Mouse (Mus musculus): ENCODE measurements at regions not wholly inside any gene's neighbourhood (a gene's known extent, or its start where the extent isn't known, plus 50 kb on each side); places are given as distances from the start of the nearest gene placed in this dataset.

- DNase-seq (ENCODE audit: low read depth, low spot score) = no peak
These were observed 239.4 kb upstream of the Sall1 start for GRCm38 (mm10) chr8:89283105-89284096.

- no peak for DNase-seq (ENCODE audit: low read depth, low spot score)
These were observed 235.9 kb upstream of the Sall1 start for GRCm38 (mm10) chr8:89279844-89280243.

DNA sequence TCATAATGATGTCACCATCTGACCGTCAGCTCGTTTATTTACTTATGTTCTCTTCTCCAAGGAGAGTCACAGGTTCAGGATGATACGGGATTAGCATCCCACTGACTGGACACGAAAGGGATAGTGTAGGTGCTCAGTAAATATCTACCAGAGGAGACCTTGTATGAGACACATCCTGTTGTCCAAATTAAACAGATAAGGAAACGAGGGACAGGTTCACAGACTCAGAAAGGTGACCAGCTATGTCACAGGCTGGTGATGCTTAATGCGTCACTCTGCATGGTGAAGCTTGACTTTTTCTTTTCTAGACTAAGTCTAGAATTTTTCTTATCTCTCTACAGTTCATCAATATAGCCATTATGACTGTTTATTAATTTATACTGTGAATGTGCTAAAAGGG, 235.2 kb upstream of the Sall1 start:
- DNase-seq (ENCODE audit: low read depth, low spot score) = no peak

- no peak for DNase-seq (ENCODE audit: low read depth, low spot score)
These were observed 229.3 kb upstream of the Sall1 start for GRCm38 (mm10) chr8:89273276-89273675.

DNA sequence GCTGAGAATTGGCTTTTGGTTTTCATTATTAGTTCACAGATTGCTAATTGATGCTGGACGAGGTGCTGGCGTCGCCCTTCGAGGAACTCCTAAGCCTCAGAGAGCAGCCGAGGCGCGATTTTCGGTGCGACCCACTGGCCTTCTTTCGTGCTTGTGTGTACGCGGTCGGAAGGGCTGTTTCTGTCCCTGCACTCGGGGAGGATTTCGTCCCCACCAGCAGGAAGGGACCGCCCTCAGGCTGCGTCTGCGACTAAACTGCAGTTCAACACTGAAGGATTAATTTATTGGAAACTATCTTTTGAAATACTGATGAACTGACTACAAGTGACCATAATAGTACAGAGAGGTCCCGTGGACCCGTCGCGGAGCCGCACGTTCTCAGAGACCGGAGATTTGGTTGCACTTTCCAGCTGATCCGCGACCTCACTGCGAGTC, 228.4 kb upstream of the Sall1 start:
- no peak for DNase-seq (ENCODE audit: low read depth, low spot score)

DNA sequence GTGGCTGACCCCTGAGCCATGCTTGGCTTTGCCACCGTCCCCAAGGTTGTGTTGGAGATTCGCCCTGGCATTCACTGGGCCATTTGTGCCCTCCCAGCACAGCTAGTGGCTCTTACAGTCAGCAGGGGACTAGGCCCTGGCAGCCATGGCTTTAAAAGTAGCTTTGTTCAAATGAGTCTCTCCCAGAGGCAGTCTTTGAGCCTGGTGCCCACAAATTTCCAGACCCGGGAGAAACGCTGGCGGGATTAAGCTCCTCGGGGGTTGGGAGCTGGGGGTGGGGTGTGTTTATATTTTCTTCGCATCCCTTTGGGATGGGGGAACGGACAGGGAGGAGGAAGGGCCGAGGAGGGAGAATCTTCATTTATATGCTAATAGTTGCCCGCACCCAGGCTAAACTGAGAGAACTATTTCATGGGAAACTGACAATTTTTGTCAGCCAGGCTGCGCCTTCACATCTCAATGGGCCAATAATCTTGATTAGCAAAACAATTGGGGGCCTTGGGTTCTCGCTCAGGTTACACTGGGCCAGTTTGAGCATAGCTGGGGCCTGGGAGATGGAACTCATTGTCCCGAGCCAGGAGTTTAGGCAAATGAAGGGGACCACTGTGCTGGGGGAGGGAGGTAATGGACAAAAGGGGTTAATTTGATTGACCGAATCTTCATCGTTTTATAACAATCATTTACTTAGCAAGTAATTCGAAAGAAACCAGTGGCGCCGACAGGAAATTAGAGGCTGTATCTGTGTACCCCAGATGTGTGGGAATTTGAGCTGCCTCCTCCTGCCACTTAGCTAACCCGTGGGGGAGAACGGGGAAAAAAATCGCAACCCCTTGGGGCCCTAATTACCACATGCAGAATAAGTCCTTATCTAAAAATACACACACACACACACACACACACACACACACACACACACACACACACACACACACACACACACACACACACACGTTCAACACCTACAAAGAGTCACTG, 227.7 kb upstream of the Sall1 start:
- no peak for DNase-seq (ENCODE audit: low read depth, low spot score)

GRCm38 (mm10) chr8:89270001-89270400, 226.0 kb upstream of the Sall1 start:
- DNase-seq (ENCODE audit: low read depth, low spot score) = no peak

GRCm38 (mm10) chr8:89261163-89261812, 217.3 kb upstream of the Sall1 start:
- DNase-seq (ENCODE audit: low read depth, low spot score) = no peak

- DNase-seq (ENCODE audit: low read depth, low spot score) = no peak
These were observed 215.9 kb upstream of the Sall1 start for GRCm38 (mm10) chr8:89259881-89260280.

GRCm38 (mm10) chr8:89246342-89246741, 202.4 kb upstream of the Sall1 start:
- no peak for DNase-seq (ENCODE audit: low read depth, low spot score)

DNA sequence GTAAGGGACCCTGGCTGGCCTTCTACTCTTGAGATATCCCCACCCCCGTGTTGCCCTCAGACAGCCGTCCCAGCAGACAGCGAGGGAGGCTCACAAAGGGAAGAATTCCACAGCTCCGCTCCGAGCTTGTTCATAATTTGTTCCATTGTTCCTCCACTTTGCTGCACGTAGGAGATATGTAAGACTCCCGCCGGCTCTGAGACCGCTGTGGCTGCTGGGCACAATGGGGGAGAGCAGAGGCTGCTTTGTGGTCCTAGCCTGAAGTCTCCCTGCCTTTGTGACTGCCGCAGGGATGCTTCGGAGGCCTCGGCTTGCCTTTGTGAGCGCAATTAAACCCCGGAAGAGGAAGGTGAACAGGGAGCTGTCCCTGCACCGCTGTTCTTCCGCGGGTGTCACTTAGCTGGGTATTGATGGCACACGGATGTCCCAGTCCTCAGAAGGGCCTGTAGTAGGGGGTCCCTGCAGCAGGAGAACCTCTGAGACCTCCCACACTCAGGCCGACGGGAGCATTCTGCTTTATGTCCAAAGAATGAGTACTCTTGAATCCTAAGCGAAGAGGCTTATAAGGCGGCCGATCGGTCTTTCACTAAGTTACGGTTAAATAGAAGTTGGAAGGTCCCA, 201.3 kb upstream of the Sall1 start:
- DNase-seq (ENCODE audit: low read depth, low spot score) = no peak

GRCm38 (mm10) chr8:89241686-89242085, 197.7 kb upstream of the Sall1 start:
- no peak for DNase-seq (ENCODE audit: low read depth, low spot score)

GRCm38 (mm10) chr8:89239626-89240025, 195.7 kb upstream of the Sall1 start:
- no peak for DNase-seq (ENCODE audit: low read depth, low spot score)

DNA sequence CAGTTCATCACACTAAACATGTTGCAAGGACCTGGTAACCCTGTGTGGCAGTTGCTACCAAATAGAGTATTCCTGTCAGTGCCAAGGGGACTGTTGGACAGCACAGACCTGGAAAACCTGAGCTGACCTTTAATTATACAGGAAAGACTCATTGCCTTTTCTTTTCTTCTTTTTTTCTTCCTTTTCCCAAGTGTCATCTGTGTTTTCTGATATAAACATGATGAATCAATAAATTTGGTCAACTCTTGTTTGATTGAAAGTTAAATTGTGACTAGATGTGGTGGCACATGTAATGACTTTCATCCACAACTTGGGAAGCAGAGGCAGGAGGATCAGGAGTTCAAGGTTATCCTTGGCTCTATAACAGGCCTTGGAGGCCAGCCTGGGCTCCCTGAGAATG, 190.1 kb upstream of the Sall1 start:
- no peak for DNase-seq (ENCODE audit: low read depth, low spot score)

- no peak for DNase-seq (ENCODE audit: low read depth, low spot score)
These were observed 188.4 kb upstream of the Sall1 start for GRCm38 (mm10) chr8:89232318-89232717.

DNA sequence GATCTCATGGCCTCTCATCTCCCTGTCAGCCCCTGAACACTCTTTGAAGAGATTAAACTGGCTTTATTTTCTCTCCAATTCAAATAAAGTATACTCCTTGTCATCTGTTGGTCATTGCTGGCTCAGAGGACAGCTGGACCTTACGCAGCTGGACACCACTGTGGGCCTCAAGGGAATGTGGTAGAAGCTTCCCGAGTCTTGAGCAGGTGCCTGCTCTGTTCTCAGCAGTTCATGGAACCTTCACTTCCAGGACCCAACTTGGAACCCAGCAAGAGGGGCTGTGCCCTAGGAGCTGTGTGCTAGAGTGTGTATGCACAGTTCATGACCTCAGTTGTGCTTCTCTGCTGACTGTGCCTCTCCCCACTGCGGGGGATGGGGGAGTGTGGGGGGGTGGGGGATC, 185.2 kb upstream of the Sall1 start:
- DNase-seq (ENCODE audit: low read depth, low spot score) = no peak

GRCm38 (mm10) chr8:89220870-89221269, 176.9 kb upstream of the Sall1 start:
- no peak for DNase-seq (ENCODE audit: low read depth, low spot score)

GRCm38 (mm10) chr8:89220381-89220780, 176.4 kb upstream of the Sall1 start:
- DNase-seq (ENCODE audit: low read depth, low spot score) = no peak

GRCm38 (mm10) chr8:89219156-89219555, 175.2 kb upstream of the Sall1 start:
- no peak for DNase-seq (ENCODE audit: low read depth, low spot score)

DNA sequence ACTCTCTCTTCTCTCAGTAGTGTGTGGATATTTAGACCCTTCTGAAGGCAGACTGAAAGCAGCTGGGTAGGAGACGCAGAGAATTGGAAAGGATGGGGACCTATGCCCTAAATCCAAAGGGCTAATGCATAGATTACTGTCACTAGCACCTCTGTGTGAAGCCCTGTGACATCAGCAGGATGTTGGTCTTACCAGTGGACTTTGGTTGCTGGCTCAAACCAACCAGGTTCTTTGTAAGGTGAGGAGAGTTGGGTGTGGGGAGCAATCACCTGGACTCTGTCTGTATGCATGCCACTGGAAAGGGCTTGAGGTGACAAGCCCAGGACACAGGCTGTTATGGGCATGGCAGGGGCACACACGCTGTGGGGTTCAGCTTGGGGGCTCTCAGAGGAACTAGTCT, 173.7 kb upstream of the Sall1 start:
- DNase-seq (ENCODE audit: low read depth, low spot score) = no peak

DNA sequence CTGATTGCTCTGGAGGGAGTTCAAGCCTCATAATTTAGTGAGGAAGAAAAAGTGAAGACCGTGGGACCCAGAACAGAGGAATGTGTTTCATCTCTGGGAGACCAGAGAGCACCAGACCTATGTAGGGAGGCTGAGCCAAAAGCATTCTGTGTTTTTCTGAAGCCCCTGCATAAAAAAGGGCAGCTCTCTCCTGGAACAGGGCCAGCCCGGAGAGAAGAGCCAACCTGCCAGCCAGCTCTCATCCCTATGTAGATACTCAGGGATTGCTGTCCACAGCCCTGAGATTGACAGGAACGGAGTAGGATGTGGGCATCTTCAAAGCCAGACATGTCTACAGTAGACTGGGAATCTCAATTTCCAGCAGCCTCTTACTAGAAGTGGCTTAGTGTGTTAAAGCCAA, 168.0 kb upstream of the Sall1 start:
- no peak for DNase-seq (ENCODE audit: low read depth, low spot score)

Measured in skeletal muscle tissue, adult 2 months (tissue).